Mouse (Mus musculus): Measurements from ENCODE around the gene AF067063. TPM values are rescaled to one million over a fixed set of nuclear protein-coding genes. Genes with fewer than 3 reads are reported as not detected.
A peak's percentile ranks its signal among the peaks of the same experiment; 100 is the strongest.
"Not testable (repeated sequence)": the region's sequence is repeated elsewhere in the genome, so short reads cannot be mapped to it uniquely, and the experiment has no call there.

Gene AF067063
- polyA plus RNA-seq (2016; fragmentation: Nextera tagmentation; extraction: Ambion mirVana) = not detected in 2 replicates

DNA sequence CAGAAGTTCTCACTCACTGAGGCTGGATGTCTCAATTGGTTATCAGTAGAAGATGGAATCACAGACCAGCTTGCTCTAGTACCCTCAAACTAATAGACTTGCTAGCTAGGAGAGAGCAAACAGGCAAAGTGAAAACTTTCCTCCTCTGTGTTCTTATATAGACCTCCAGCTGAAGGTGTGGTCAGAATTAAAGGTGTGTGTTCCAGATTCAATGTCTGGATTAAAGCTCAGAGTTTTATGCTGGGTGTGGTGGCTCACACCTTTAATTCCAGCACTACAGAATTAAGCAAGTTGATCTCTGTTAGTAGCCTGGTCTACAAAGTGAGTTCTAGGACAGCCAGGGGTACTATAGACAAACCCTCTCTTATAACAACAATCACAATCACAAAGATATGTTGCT, at the start of gene AF067063:
Gene AF067063 (minus strand): TSS at position 101 of the 400 bp plus-strand sequence.
- H3K27me3 ChIP-seq (replicated peaks); ATAC-seq; H3K4me1 ChIP-seq; H3K9me3 ChIP-seq (replicated peaks); H3K27ac ChIP-seq; H3K4me3 ChIP-seq; H3K9ac ChIP-seq; H3K36me3 ChIP-seq; H3K4me2 ChIP-seq: not testable (repeated sequence)

DNA sequence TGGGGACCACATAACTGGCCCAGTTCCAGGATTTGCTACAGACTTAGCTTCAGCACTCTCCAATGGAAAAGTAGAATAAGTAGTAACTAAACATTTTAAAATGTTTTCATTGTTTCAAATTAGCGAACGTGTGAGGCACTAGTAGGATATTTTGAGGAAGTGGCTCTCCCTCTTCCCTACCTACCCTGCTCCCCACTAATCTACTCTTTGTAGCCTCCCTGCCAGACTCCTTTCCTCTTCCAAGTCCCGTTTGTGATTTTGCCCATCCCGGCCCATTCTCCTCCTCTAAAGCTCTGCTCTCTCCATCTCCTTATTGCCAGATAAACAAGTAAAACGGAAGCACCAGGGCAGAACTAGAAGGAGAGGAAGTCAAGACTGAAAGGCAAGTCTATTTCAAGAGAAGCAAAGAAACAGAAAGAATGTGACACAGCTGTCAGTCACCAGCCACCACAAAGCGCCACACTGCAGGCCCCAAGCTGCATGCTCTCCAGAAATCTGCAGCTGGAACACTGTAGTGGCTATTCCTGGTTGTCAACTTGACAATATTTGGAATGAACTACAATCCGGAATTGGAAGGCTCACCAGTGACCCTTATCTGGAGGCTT, 34.5 kb upstream of the AF067063 start:
- ATAC-seq, H3K4me3 ChIP-seq: not testable (repeated sequence)
- 55% methylated on average over 6 of the region's 7 CpGs for WGBS (ENCODE audit: insufficient replicate concordance)

DNA sequence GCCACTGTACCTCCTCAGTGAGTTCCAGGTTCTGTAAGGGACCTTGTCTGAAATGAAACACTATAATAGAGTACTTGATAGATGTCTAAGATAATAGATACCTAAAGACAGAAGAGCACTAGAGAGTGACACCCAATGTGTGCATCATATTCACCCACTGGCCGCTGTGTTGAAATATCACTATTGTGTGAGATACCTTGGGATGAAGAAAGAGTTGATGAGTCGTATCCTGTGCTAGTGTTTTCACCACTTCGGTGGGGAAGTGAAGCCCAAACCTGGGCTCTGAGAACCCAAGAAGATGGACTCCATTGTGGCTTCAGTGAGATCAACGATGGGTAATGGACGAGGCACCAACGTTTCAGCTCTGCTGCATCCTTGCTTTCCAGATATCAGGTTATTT, 32.4 kb upstream of the AF067063 start:
- H3K4me1 ChIP-seq; H3K4me3 ChIP-seq; H3K36me3 ChIP-seq; H3K27ac ChIP-seq; H3K9me3 ChIP-seq (replicated peaks); H3K27me3 ChIP-seq (replicated peaks); H3K4me2 ChIP-seq; H3K9ac ChIP-seq; ATAC-seq: not testable (repeated sequence)
- no CpG with 5 or more reads among the region's 6 CpGs for WGBS (ENCODE audit: insufficient replicate concordance)

More for the DNA sequence above, 34.5 kb upstream of the AF067063 start:
- not testable (repeated sequence) for H3K9ac ChIP-seq; H3K27ac ChIP-seq; H3K4me2 ChIP-seq; H3K4me1 ChIP-seq; H3K36me3 ChIP-seq; H3K27me3 ChIP-seq (replicated peaks); H3K9me3 ChIP-seq (replicated peaks)

DNA sequence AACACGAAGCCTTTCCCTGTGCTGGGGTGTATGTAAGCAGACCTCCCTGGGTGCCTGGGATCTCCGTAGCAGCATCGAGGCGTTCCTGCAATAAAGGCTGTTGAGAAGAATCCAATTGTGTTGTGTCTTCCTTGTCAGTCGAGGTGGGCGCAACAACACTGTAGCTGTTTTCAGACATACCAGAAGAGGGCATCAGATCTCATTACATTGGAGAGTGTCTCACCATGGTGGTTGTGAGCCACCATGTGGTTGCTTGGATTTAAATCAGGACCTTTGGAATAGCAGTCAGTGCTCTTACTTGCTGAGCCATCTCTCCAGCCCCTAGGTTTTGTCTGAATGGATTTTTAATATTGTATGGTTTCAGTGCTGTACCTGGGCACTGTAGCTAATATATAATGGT, 10.0 kb upstream of the AF067063 start:
- not testable (repeated sequence) for H3K4me3 ChIP-seq; H3K9me3 ChIP-seq (replicated peaks); H3K27ac ChIP-seq; H3K36me3 ChIP-seq; H3K4me1 ChIP-seq; H3K9ac ChIP-seq; H3K4me2 ChIP-seq; ATAC-seq
- WGBS (ENCODE audit: insufficient replicate concordance) = 23% methylated on average over 6 of the region's 6 CpGs
- peaks cover 20% of the 10 kb centered on the region for H3K27me3 ChIP-seq (replicated peaks)

DNA sequence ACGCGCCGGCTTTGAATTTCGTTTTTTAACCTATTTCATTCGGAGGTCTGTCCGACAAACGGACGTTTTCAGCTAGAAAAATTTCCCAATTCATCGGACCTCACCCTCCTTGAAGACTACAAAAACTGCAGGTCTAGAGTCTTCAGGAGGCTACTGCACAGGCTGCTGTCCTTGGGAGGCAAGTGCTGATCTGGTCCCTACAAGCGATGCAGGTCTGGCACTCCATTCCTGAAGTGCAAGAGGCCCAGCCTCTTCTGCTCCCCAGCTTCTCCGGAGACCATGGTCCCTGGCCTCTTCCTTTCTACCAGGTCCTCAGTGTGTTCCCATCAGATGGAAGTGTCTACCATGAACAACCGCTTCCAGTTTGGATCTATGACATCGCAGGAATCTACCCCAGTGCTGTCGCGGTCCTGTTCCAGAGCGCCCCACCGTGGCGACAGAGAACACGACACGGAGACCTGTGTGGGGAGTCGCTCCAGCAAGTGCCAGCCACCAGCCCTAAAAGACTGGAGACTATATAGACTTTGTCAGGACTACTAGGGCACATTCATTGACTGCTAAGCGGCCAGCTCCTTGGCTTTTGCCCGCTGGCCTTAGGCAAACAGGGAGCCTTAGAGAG, 7.8 kb upstream of the AF067063 start:
- 7% methylated on average over 14 of the region's 23 CpGs for WGBS (ENCODE audit: insufficient replicate concordance)
- not testable (repeated sequence) for H3K4me3 ChIP-seq; H3K36me3 ChIP-seq; H3K27ac ChIP-seq; H3K4me1 ChIP-seq; H3K4me2 ChIP-seq; ATAC-seq; H3K9me3 ChIP-seq (replicated peaks); H3K9ac ChIP-seq
- peaks cover 20% of the 10 kb centered on the region for H3K27me3 ChIP-seq (replicated peaks)

DNA sequence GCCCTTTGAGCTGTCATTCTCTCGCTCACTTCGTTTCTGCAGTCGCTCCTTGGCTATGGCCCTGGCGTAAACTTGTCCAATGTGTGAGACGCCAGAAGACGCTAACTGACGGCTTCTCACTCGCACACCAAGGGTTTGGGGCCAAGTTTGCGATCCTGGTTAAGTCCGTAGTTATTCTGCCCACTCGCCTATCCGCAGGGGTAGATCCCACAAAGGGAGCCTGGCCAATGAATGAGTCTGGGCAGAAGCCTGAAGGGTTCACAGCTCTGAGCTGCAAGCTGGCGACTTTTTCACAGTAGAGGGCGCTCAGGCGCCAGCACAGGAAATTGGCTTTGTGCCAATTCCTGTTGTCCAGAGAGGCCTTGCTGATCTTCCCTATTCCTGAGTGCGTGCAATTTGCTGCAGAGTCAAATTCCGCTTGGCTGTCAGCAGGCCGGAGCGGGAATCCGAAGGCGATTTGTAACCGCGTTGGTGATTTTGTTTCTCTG, 6.4 kb upstream of the AF067063 start:
- H3K4me1 ChIP-seq = not testable (repeated sequence)
- peak; percentile 57 for ATAC-seq

DNA sequence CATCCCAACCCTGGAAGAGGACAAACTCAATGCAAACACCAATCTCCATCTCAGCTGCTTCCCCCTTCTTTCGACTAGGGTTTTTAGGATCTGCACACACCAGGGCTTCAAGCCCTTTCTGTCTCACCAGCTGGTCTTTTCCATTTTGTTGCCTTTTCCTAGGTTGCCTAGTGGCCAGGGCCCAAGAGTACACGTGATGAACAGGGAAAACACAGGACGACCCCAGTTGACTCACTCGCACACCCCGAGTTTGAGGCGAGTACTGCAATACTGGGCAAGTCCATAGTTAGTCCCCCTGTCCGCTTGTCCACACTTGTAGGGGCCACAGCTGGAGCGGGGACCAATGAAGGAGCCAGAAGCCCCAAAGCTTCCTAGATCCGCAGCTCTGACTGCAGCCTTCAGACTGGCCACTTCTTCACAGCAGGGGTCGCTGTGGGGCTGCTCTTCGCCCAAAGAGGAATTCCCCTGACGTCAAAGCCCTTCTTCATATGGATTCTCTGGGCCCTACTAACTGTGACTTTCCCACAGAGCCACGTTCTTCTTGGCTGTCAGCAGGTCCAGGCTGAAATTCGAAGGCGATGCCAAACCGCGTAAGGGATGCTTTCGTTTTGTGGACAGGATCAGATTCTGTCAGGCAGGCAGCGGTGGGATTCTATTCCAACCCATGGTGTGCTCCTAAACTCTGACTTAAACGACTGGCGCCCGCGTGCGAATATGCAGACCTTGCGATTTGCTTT, 5.5 kb upstream of the AF067063 start, which contains the start of gene D13Ertd608e:
Gene D13Ertd608e (plus strand): TSS at position 687 of the 737 bp plus-strand sequence.
- not testable (repeated sequence) for H3K9ac ChIP-seq; H3K36me3 ChIP-seq; H3K9me3 ChIP-seq (replicated peaks); H3K27ac ChIP-seq; H3K4me3 ChIP-seq; H3K4me1 ChIP-seq
- peak; percentile 27 for ATAC-seq
- Histone ChIP-seq H3K27me3 (replicated peaks) (peaks cover 20% of the 10 kb centered on the region), H3K4me2 (peak within 1 kb of the TSS; percentile 41)
- 7% methylated on average over 19 of the region's 25 CpGs for WGBS (ENCODE audit: insufficient replicate concordance)

More for the DNA sequence above, 6.4 kb upstream of the AF067063 start:
- not testable (repeated sequence) for H3K27ac ChIP-seq; H3K4me3 ChIP-seq; H3K36me3 ChIP-seq; H3K9ac ChIP-seq; H3K9me3 ChIP-seq (replicated peaks)
- Histone ChIP-seq H3K27me3 (replicated peaks) (peaks cover 20% of the 10 kb centered on the region), H3K4me2 (peak overlapping the region; percentile 41)
- WGBS (ENCODE audit: insufficient replicate concordance) = 8% methylated on average over 23 of the region's 23 CpGs

DNA sequence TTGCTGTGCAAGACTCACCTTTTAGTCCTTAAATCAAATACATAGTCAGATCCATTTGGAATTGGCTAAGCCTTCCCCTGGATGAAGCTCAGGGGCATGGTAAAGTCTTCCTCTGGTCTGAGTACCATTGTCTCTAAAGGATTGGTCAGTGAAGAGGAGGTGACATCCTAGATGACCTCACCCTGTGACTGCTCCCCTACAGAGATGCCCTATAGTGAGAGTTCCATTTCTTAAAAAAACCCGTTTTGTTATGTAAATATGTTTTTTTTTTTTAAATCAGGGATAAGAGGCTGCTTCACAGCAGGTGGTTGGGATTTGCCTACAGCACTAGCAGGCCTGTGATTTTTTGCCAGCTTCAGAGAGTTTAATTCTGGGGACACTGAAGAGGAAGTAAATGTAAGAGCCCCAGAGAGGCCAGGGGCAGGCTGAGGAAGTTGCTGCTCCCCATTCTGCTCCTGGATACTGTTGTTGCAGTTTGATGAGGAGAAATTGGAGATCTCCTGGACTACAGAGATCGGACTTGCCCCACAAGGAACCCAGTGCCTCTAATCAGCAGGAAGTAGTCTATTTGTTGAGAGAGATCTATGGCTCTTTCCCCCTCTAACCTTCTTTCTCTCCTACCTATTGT, 12.3 kb downstream of the AF067063 start:
- Histone ChIP-seq H3K9me3 (replicated peaks) (no peaks in the 10 kb centered on the region), H3K36me3 (no peaks in the 10 kb centered on the region), H3K4me1 (no peaks in the 10 kb centered on the region), H3K4me3 (no peak overlapping the region), H3K4me2 (no peak overlapping the region), H3K9ac (no peak overlapping the region), H3K27me3 (replicated peaks) (no peaks in the 10 kb centered on the region), H3K27ac (no peak overlapping the region)
- WGBS (ENCODE audit: insufficient replicate concordance) = 27% methylated on average over 2 of the region's 2 CpGs
- ATAC-seq = no peak

DNA sequence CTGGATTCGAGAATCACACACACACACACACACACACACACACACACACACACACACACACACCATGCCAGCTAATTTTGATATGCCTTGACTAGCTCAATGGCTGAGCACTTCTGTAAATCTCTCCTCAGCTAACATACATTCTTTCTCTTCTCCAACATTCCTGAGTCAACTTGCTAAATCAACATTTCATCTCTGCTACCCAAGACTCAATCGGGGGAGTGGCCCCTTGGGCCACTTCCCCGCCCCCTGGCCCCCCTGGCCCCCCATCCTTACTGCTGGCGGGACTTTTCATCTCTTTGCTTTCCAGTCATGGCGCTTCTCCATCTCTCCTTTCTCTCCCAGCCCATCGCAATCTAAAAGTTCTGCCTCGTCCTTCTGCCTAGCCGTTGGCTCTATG, 13.2 kb downstream of the AF067063 start:
- H3K4me3 ChIP-seq = no peak overlapping the region
- no peak overlapping the region for H3K27ac ChIP-seq
- H3K4me1 ChIP-seq = no peaks in the 10 kb centered on the region
- H3K36me3 ChIP-seq = no peaks in the 10 kb centered on the region
- no peak for ATAC-seq
- no peaks in the 10 kb centered on the region for H3K9me3 ChIP-seq (replicated peaks)
- no peaks in the 10 kb centered on the region for H3K27me3 ChIP-seq (replicated peaks)
- WGBS (ENCODE audit: insufficient replicate concordance) = 46% methylated on average over 8 of the region's 8 CpGs
- H3K9ac ChIP-seq = no peak overlapping the region
- no peak overlapping the region for H3K4me2 ChIP-seq

DNA sequence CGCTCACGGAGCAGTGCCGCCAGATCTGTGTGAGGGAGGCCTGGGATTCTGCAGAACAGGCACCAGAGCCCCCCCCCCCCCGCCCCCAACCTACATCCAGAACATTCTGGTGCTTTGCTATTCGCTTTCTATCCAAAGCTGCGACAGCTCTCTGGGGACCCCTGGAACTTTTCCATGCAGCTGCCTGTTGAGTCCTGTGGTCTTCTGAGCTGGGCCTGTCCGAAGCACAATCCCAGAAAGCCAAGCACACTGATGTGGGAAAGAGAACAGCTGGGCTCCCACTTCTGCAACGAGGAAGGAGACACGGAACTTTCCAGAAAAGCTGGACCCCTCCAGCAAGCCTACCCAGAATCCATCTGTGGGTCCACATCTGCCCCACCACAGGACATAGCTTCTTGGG, 20.0 kb downstream of the AF067063 start:
- Histone ChIP-seq H3K36me3 (no peaks in the 10 kb centered on the region), H3K4me1 (no peaks in the 10 kb centered on the region), H3K27ac (no peak overlapping the region), H3K9ac (no peak overlapping the region), H3K4me2 (no peak overlapping the region), H3K4me3 (no peak overlapping the region), H3K9me3 (replicated peaks) (no peaks in the 10 kb centered on the region), H3K27me3 (replicated peaks) (no peaks in the 10 kb centered on the region)
- 76% methylated on average over 9 of the region's 9 CpGs for WGBS (ENCODE audit: insufficient replicate concordance)
- no peak for ATAC-seq

DNA sequence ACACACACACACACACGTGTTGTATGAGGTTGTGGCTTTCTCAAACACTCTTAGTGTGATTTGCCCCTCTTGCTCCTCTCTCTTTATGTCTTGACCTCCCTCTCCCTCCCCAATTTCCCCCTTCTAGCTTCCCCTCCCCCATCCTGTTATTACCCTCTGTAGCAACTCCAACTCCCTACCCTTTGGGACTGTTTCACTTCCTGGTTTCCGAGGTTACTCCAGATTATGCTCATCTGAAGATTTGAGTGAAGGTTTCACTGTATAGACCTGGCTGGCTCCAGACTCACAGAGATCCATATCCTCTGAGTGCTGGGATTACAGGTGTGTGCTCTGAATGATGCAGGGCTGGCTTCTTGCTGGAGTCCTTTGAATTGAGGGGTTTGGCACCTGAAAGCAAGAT, 21.1 kb downstream of the AF067063 start:
- no peak for ATAC-seq
- Histone ChIP-seq H3K4me1 (no peaks in the 10 kb centered on the region), H3K4me2 (no peak overlapping the region), H3K9me3 (replicated peaks) (no peaks in the 10 kb centered on the region), H3K4me3 (no peak overlapping the region), H3K9ac (no peak overlapping the region), H3K36me3 (no peaks in the 10 kb centered on the region), H3K27me3 (replicated peaks) (no peaks in the 10 kb centered on the region), H3K27ac (no peak overlapping the region)
- 56% methylated on average over 2 of the region's 2 CpGs for WGBS (ENCODE audit: insufficient replicate concordance)

DNA sequence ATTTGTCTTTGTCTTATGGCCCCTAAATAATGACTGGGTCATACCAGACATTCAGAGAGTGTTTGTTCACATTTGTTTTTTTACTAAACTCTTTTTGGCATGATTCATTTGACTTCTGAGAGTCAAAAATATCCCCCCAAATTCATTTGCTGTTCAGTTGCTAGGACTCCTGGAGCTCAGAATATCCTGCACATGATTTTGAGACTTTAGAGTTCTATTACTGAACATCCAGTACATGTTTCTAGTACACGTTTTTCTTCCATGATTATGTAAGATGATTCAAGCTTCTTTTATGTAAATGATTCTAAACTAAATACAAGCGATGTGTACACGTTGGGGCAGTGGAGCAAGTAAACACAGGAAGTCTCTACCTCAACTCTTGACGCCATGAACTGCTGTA, 32.4 kb downstream of the AF067063 start:
- Histone ChIP-seq H3K4me3 (no peak overlapping the region), H3K9me3 (replicated peaks) (no peaks in the 10 kb centered on the region), H3K4me1 (peaks cover 9% of the 10 kb centered on the region), H3K27ac (no peak overlapping the region), H3K27me3 (replicated peaks) (no peaks in the 10 kb centered on the region), H3K9ac (no peak overlapping the region), H3K36me3 (no peaks in the 10 kb centered on the region), H3K4me2 (no peak overlapping the region)
- whole genome bisulfite sequencing (ENCODE audit: insufficient replicate concordance) = 47% methylated on average over 4 of the region's 4 CpGs
- no peak for ATAC-seq
